Mouse (Mus musculus) lung, adult 2 months (tissue): ENCODE data around the gene Mthfd1.

Experiments
- CTCF ChIP-seq: fragments of 200-500 bp; IDR thresholded peaks from 2 replicates; pipeline ENCODE4 v1.5.1; 2011; ENCODE audit warnings: mild to moderate bottlenecking, low read length, control low read depth; ENCODE audit not compliant: insufficient read depth
- POLR2A ChIP-seq: fragments of 200-500 bp; IDR thresholded peaks from 2 replicates; pipeline ENCODE4 v1.6.1; 2011; ENCODE audit warnings: low read depth, mild to moderate bottlenecking, control low read depth, low read length, borderline replicate concordance; ENCODE audit errors: extremely low read depth

DNA sequence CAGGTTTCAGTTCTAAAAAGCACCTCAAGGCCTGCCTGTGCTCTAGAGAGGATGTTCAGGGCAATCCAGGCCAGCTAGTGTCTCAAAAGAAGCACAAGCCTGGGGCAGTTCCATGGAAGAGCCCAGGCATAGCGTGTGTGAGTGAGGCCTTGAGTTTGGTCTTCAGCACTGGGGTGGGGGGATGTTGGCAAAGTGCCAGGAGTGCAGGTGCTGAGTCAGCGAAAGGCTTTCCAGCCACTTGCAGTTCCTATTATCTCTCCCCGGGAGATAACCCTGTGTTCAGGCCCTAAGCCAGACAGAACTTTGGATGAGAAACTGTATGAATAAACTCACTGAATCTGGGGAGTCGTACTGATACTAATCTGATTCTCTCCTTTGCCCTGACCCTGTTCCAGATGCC lies 27.0 kb downstream of the Mthfd1 start:
- TF ChIP-seq CTCF (no peak), POLR2A (no peak)
